Mouse (Mus musculus) thymus, adult 2 months (tissue): ENCODE measurements around the gene Hic2.
"Not testable (repeated sequence)": the region's sequence is repeated elsewhere in the genome, so short reads cannot be mapped to it uniquely, and the experiment has no call there.

Source experiments
- CTCF ChIP-seq: fragments of 200-500 bp; IDR thresholded peaks from 2 replicates; pipeline ENCODE4 v1.5.1; 2012; ENCODE audit warnings: mild to moderate bottlenecking, control low read depth, low read length, moderate library complexity, borderline replicate concordance; ENCODE audit not compliant: control insufficient read depth, poor library complexity, insufficient read depth; ENCODE audit errors: extremely low read depth
- POLR2A ChIP-seq: fragments of 200-500 bp; IDR thresholded peaks from 2 replicates; pipeline ENCODE4 v1.6.1; 2012; ENCODE audit warnings: mild to moderate bottlenecking, low read length, control low read depth, moderate library complexity; ENCODE audit not compliant: control insufficient read depth, poor library complexity, insufficient read depth; ENCODE audit errors: extremely low read depth

DNA sequence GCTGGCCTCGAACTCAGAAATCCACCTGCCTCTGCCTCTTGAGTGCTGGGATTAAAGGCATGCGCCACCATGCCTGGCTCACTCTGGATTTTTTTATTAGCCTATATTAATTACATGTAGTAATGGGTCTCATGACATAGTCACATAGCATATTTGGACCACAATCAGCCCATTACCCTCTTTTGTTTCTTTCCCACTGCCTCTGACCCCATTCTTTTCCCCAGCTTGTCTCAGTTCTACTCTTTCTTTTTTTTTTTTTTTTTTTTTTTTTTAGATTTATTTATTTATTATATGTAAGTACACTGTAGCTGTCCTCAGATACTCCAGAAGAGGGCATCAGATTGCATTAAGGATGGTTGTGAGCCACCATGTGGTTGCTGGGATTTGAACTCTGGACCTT lies 1.8 kb upstream of the Hic2 start:
- not testable (repeated sequence) for TF ChIP-seq POLR2A, CTCF
